Mouse (Mus musculus): Measurements from ENCODE around the gene Msantd2. TPM values are rescaled to one million over a fixed set of nuclear protein-coding genes. Genes with fewer than 3 reads are reported as not detected.

Gene Msantd2
- polyA plus RNA-seq, 1 experiment, result 40.7 TPM

GRCm38 (mm10) chr9:37567892-37568604 lies 78.9 kb downstream of the Msantd2 start:
- no peaks in the 10 kb centered on the region for H3K27me3 ChIP-seq (ENCODE audit: control insufficient read depth, insufficient read depth, low read length)
- TF ChIP-seq CTCF (IDR thresholded peaks at IDR 0.05; ENCODE audit: borderline replicate concordance, insufficient read depth, low read depth, low read length), result no peak
- TF ChIP-seq POLR2A (IDR thresholded peaks at IDR 0.05; ENCODE audit: borderline replicate concordance, insufficient read depth, low read length), result no peak
- no peak for DNase-seq
- 34% methylated on average over 15 of the region's 15 CpGs for WGBS
- H3K4me3 ChIP-seq (replicated peaks; ENCODE audit: insufficient read depth, low read depth, low read length), result no peak overlapping the region
- no peak overlapping the region for H3K27ac ChIP-seq (ENCODE audit: insufficient read depth, low read length)
- H3K4me1 ChIP-seq (ENCODE audit: control insufficient read depth, insufficient read depth, low read length), result no peaks in the 10 kb centered on the region

- TF ChIP-seq POLR2A (IDR thresholded peaks at IDR 0.05; ENCODE audit: borderline replicate concordance, insufficient read depth, low read length), result no peak
- TF ChIP-seq CTCF (IDR thresholded peaks at IDR 0.05; ENCODE audit: borderline replicate concordance, insufficient read depth, low read depth, low read length), result no peak
- 54% methylated on average over 4 of the region's 4 CpGs for WGBS
Observed at GRCm38 (mm10) chr9:37568605-37569214, 79.6 kb downstream of the Msantd2 start.

GRCm38 (mm10) chr9:37569231-37569835 lies 80.2 kb downstream of the Msantd2 start:
- no peak for TF ChIP-seq POLR2A (IDR thresholded peaks at IDR 0.05; ENCODE audit: borderline replicate concordance, insufficient read depth, low read length)
- no peak for TF ChIP-seq CTCF (IDR thresholded peaks at IDR 0.05; ENCODE audit: borderline replicate concordance, insufficient read depth, low read depth, low read length)
- no peak for DNase-seq
- Histone ChIP-seq H3K4me1 (ENCODE audit: control insufficient read depth, insufficient read depth, low read length) (no peaks in the 10 kb centered on the region), H3K4me3 (replicated peaks; ENCODE audit: insufficient read depth, low read depth, low read length) (no peak overlapping the region), H3K27me3 (ENCODE audit: control insufficient read depth, insufficient read depth, low read length) (no peaks in the 10 kb centered on the region), H3K27ac (ENCODE audit: insufficient read depth, low read length) (no peak overlapping the region)
- WGBS, result 88% methylated on average over 2 of the region's 2 CpGs

More at GRCm38 (mm10) chr9:37568605-37569214, 79.6 kb downstream of the Msantd2 start:
- no peaks in the 10 kb centered on the region for H3K27me3 ChIP-seq (ENCODE audit: control insufficient read depth, insufficient read depth, low read length)
- H3K27ac ChIP-seq (ENCODE audit: insufficient read depth, low read length), result no peak overlapping the region
- H3K4me1 ChIP-seq (ENCODE audit: control insufficient read depth, insufficient read depth, low read length), result no peaks in the 10 kb centered on the region
- DNase-seq, result no peak
- H3K4me3 ChIP-seq (replicated peaks; ENCODE audit: insufficient read depth, low read depth, low read length), result no peak overlapping the region

- 55% methylated on average over 3 of the region's 3 CpGs for WGBS
Observed at GRCm38 (mm10) chr9:37572204-37572876, 83.2 kb downstream of the Msantd2 start.

More at GRCm38 (mm10) chr9:37572204-37572876, 83.2 kb downstream of the Msantd2 start:
- Histone ChIP-seq H3K27ac (ENCODE audit: insufficient read depth, low read length) (no peak overlapping the region), H3K4me1 (ENCODE audit: control insufficient read depth, insufficient read depth, low read length) (no peaks in the 10 kb centered on the region), H3K4me3 (replicated peaks; ENCODE audit: insufficient read depth, low read depth, low read length) (no peak overlapping the region), H3K27me3 (ENCODE audit: control insufficient read depth, insufficient read depth, low read length) (no peaks in the 10 kb centered on the region)
- TF ChIP-seq CTCF (IDR thresholded peaks at IDR 0.05; ENCODE audit: borderline replicate concordance, insufficient read depth, low read depth, low read length) (no peak), POLR2A (IDR thresholded peaks at IDR 0.05; ENCODE audit: borderline replicate concordance, insufficient read depth, low read length) (no peak)
- no peak for DNase-seq

Other genes starting within 250 kb of the Msantd2 start
- 1.3 and 1.8 TPM in 2 replicates for gene Slc37a2, start 233.6 kb upstream of the Msantd2 start, polyA plus RNA-seq (2012; rRNA removed)
- gene Ccdc15, start 140.9 kb upstream of the Msantd2 start, polyA plus RNA-seq (2012; rRNA removed), result 1.5 and 1.6 TPM in 2 replicates
- 107 and 119 TPM in 2 replicates for gene Hepacam, start 122.0 kb upstream of the Msantd2 start, polyA plus RNA-seq (2012; rRNA removed)
- gene Robo4, start 87.4 kb upstream of the Msantd2 start, polyA plus RNA-seq (2012; rRNA removed), result 5.7 and 5.9 TPM in 2 replicates
- 1.3 and 1.4 TPM in 2 replicates for gene Robo3, start 56.1 kb upstream of the Msantd2 start, polyA plus RNA-seq (2012; rRNA removed)
- gene Esam, start 38.8 kb downstream of the Msantd2 start, polyA plus RNA-seq (2012; rRNA removed), result 28.2 and 28.8 TPM in 2 replicates
- 3.4 and 4.8 TPM in 2 replicates for gene Vsig2, start 49.9 kb downstream of the Msantd2 start, polyA plus RNA-seq (2012; rRNA removed)
- gene Nrgn, start 63.6 kb downstream of the Msantd2 start, polyA plus RNA-seq (2012; rRNA removed), result 46.6 and 66.0 TPM in 2 replicates
- gene Siae, start 66.4 kb downstream of the Msantd2 start, polyA plus RNA-seq (2012; rRNA removed), result 15.8 and 15.9 TPM in 2 replicates
- 4.8 and 6.6 TPM in 2 replicates for gene Spa17, start 124.4 kb downstream of the Msantd2 start, polyA plus RNA-seq (2012; rRNA removed)
- gene Tbrg1, start 168.0 kb downstream of the Msantd2 start, polyA plus RNA-seq (2012; rRNA removed), result 33.5 and 34.7 TPM in 2 replicates
- not detected in 2 replicates for gene Panx3, start 179.9 kb downstream of the Msantd2 start, polyA plus RNA-seq (2012; rRNA removed)
- gene Olfr160, start 226.9 kb downstream of the Msantd2 start, polyA plus RNA-seq (2012; rRNA removed), result not detected in 2 replicates

Data from cerebellum, adult 2 months (tissue).